Mouse (Mus musculus) 3T3-L1 (cell line): ENCODE data around the gene Gabarapl2.

ENCODE experiments used
- DNase-seq: peaks from one replicate; pipeline ENCODE4 v3.0.0-alpha.2; 2015; ENCODE audit warnings: low read depth, low spot score

The Gabarapl2 gene

DNA sequence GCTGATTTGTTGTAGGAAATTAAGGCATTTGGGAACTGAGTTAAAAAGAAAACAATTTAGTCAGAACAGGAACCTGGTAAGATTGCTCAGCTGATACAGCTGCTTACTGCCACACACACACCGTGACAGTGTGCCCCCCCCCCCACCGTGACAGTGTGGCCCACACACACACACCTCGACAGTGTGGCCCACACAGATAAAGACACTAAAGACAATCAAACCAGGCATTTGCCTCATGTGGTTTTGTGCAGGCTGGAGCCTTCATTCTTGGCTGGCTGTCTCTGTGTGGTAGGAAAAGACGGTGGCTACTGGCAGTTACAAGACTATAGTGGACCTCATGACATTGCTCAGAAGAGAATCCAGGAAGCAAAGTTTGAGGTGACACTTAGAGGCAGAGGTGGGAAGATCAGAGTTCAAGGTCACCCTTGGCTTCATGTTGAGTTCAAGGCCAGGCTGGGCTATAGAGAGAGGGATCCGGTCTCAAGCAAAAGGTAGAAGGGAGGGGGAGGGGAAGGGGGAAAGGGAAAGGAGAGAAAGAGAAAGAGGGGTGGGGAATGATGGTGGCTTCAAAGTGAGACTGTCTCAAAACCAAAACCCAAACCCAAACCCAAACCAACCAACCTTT is 26.9 kb downstream of the Gabarapl2 start:
- DNase-seq: no peak

DNA sequence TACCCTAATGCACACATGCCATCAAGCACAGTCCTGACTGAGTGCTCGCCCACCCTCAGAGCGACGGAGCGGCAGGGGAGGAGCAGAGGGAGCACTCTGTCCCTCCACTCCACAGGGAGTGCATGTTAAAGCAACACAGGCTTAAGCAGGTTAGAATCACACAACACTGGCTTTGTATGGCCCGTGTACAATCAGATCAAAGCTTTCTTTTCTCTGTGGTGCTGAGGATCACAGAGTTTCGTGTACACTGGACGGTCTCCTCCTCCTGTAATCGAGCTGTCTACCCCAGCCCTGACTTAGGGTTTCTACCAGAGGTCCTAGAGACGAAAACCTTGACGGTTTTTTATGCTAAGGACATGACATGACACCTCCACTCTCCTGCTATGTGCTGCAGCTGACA is 28.0 kb downstream of the Gabarapl2 start:
- no peak for DNase-seq

DNA sequence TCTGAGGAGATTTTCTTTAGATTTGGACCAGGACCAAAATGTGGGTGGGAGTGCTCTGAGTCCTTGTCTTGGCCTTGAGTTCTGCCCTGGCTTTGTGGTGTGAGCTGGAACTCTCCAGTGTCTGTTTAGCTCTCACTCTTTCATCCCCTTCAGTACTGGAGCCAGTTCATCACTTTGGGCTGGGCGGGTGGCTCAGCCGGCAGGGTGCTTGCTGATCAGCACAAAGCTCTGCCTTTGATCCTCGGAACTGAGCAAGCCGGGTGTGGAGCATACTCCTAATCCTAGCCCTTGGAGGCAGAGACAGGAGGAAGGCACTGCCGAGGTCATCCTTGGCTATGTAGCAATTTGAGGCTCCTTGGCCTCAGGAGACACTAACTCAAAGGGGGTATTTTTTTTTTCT is 28.5 kb downstream of the Gabarapl2 start:
- no peak for DNase-seq

DNA sequence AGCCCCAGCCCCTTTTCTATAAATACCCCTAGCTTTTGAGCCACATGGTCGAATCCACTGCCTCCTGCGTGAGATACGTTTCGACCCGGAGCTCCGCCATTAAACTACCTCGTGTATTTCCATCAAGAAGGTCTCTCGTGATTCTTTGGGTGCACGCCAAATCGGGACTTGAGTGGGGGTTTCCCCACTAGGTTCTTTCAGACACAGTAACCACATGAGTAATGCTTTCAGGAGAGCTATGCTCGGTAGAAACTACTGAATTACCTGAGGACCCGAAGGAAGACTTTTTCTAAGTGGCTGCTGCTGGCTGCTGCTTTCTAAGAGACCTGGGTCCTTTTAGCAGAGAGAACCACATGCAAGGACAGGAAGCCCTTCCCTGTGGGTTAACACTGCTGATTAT is 33.6 kb downstream of the Gabarapl2 start:
- no peak for DNase-seq

DNA sequence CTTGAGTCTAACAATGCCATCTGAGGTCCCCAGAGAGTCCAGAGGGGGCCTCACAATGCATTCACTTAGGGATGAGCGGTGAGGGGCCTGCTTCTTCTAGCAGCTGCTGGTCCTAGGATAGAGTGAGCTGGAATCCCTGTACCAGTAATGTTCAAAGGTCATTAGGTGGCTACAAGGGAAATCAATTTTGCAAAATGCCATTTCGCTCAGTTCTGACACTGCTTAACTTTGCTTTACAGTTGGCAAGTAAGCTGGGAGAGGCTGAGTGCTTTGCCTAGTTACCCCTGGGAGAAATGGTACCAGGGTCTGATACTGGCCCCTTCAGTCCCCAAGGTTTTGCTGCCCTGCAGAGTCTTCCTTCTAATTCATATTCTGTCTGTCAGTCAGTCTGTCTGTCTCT is 35.2 kb downstream of the Gabarapl2 start:
- DNase-seq: no peak

DNA sequence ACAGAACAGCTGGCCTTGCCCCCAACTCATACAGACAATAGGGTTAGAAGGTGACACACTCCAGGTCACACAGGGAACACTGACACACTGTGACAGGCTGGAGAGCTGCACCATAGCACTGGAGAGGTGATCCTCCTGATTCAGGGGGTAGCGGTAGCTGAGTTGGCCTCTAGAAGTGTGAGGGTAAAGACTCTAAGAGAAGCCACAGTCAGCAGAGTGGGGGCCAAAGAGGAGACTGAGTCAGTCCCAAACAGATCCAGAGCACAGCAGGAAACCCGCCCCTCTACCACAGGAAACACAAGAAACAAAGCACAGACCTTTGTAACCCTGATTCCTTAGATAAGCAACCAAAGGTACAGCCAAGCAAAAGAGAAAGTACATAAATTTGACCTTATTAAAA is 35.8 kb downstream of the Gabarapl2 start:
- no peak for DNase-seq

DNA sequence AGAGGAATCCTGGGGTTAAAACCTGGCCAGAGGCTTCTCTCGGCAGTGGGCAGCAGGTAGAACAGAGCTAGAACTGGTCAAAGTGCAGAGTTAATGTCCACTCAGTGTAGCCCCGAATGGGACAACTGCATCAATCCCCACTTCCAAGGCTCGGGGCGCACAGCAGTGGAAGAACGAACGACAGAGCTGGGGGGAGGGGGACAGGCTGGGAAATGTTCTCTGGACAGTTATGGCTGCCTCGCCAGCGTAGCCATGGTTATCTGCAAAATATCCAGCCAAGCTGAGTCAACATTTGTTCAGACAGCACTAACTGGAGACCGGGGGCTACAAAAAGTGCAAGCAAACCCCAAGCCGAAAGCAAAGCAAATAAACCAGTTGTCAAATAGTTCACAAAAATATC is 37.6 kb downstream of the Gabarapl2 start:
- no peak for DNase-seq

DNA sequence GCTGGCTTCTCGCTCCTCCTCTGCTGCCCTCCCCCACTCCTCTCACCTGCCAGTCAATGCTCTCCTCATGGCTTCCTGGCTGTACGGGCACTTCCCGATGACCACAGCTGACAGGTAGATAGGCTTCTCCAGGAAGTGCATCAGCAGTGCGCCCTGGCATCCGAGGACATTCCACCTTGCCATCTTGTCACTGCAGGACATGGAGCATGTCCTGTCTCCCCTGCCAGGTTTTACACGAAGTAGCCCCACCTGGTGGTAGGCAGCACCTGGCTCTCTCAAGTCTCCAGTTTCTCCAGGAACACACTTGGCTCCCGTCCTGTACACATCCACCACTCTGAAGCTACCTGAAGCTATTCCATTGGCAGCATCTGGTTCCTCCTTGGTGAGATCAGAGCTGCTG is 41.6 kb downstream of the Gabarapl2 start:
- DNase-seq: no peak

DNA sequence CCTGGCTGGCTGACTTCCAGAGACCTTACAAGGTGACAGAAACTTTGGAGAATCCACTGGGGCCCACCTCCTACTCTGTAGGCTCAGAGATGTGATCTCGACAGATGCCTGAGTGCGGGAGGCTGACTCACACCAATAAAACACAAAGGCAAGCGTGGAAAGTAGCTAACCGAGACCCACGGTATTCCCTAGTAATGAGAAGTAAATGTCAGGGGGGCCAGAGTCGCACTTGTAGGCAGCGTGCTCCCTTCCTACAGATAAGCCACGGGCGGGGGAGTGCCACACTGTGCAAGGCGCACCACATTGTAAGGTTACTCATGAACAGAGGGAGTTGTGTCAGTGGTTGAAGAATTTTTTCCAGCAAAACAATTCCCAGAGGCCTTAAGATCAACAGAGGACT is 44.0 kb downstream of the Gabarapl2 start:
- peak; percentile 33 for DNase-seq

DNA sequence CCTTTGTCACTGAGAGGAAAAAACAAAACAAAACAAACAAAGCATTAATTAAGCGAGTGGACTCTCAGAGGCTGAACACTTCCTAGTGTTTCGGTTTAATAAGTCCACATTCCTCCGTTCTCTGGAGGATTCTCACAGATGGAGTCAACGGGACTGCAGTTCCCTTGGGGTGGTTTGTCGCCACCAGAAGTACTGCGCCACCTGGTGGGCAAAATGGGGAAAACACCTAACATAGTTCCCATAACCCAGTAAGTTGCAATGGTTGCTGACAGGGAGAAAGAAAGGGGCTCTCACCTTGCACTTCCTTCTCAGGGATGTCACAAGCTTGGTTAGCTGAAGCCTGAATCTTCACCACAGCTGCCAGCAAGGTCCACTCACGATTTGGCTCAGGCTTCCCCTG is 49.4 kb downstream of the Gabarapl2 start:
- peak; percentile 95 for DNase-seq

DNA sequence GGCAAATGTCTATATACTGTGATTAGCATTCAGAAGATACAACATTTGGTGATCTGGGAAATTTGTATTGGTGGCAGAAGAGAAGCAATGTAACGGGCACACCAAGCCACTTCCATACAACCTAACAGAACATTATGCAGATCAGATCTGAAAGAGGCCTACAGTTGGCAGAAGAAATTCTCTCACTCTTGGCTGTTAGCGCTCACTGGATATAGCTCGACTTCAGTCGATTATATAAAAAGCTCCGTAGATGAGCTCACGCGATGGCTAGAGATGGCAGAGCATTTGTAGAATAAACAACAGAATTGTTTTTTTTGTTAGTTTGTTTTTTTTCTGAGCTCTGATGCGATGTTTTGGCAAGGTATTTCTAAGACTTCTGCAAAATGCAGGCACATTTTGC is 50.8 kb downstream of the Gabarapl2 start:
- DNase-seq: no peak

DNA sequence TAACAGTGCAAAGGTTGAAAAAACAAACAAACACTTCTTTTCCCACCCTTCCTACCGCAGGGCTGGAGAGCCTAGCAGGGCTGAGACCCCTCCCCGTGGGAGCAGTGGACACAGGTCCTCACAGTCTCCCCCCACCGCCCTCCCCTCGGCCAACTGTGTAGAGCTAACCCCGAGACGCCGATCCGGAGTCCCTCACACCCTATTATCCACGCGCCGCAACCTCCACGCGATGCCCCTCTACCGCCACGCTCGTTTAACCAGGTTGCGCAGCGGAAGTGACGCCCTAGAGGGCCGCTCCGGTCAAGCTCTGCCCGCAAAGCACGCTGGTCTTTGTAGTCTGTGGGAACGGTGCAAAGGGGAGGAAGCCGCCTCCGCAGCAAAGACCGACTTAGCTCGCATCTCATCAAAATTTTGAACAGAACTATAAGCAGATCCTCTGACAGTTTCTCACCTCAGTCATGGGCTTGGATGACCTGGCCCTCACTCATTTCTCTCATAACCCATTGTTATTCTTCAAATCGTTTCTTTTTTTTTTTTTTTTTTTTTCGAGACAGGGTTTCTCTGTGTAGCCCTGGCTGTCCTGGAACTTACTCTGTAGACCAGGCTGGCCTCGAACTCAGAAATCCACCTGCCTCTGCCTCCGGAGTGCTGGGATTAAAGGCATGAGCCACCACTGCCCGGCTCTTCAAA is 51.7 kb downstream of the Gabarapl2 start, which contains the start of gene Adat1:
Adat1 (minus strand) TSS at position 290 of the 690 bp plus-strand sequence.
- peak; percentile 93 for DNase-seq

DNA sequence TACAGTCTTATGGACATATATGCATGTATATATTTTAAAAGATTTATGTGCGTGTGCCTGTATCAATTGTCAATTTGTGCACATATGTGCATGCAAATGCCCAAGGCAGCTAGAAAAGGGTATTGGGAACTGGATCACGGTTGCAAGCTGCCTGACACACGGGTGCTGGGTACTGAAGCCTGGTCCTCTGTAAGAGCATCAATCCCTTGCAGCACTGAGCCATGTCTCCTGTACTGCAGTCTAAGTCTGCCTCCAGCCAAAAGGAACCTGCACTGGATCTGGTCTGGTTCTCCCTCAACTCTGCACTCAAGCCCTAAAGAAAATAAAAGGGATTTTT is 52.2 kb downstream of the Gabarapl2 start:
- no peak for DNase-seq
